Mouse (Mus musculus): Measurements from ENCODE around the gene Zfp408.

Zfp408 gene

DNA sequence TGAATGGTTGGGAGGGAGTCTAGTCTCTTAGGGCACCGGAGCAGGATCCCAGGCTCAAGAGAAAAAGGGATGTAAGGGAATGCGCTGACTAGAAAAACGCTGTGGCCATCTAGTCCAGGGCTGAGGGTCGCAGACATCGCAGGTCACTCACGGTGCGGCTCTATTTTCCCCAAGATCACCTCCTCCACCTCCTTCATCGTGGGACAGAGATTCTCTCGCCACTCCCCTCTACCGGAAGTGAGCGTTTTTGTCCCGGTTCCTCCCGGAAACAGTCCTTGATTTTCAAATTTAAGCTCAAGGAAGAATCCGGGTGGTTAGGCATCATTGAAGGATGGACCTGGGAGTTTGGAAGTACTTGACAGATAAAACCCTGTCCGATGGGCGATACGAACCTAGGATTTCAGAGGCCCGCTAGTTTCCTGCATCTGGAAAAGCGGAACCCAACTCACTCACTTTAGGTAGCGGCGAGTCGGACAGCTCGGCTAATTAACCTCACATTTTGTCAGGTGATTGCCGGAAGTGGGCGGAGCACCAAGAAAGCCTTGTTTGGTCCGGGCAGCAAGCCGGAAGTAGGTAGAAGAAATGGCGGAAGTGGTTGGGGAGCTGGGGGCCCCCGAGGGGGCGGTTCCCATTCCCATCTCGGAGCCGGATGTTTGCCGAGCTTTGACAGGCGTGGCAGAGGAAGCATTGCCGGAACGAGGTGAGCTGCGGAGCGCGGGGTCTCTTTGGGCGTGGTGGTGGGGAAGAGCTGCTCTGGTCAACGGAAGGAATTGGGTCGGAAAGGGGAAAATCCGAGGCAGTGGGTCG is at the start of gene Zfp408, which contains the start of gene Arhgap1:
Gene Zfp408, minus strand, starts transcription at position 239 of the 807 bp plus-strand sequence.
Gene Arhgap1, plus strand, starts transcription at position 308 of the 807 bp plus-strand sequence.
- in situ Hi-C loops (cut with MboI; ENCODE audit: unreplicated experiment in 2 of 2), result no loop called here

DNA sequence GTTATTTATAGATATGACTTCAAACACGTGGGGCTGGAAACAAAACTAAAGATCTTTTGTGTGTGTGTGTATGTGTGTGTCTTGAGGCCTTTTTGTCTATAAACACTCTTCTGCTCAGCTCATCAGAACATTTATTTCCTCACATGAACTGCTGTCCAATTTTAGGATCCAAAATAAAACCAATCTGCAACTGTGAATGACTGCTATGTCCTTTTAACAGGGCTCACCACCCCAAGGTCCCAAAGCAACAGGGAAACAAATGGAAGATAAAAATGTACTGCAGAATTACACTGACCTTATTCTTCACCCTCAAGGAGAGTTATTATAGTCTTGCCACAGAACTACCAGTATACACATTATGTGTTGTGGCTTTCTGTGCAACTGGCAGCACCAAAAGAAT is 49.6 kb upstream of the Zfp408 start:
- in situ Hi-C loops (cut with MboI; ENCODE audit: unreplicated experiment in 2 of 2), result no loop called here

DNA sequence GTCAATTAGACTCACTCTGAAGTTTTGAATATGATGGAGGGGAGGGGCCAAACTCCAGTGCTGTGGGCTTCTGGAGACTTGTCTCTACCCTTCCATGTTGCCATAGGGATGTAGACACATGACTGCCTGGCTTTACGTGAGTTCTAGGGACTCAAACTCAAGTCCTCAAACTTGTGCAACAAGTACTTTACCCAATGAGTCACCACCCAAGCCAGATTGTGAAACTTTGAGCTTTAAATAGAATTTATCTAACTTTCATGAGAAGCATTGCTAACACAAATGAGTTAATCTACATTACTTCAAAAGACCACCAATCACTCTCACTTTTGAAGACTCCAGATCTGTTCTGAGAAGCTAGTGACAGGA is 46.6 kb upstream of the Zfp408 start:
- in situ Hi-C loops (cut with MboI; ENCODE audit: unreplicated experiment in 2 of 2), result no loop called here

DNA sequence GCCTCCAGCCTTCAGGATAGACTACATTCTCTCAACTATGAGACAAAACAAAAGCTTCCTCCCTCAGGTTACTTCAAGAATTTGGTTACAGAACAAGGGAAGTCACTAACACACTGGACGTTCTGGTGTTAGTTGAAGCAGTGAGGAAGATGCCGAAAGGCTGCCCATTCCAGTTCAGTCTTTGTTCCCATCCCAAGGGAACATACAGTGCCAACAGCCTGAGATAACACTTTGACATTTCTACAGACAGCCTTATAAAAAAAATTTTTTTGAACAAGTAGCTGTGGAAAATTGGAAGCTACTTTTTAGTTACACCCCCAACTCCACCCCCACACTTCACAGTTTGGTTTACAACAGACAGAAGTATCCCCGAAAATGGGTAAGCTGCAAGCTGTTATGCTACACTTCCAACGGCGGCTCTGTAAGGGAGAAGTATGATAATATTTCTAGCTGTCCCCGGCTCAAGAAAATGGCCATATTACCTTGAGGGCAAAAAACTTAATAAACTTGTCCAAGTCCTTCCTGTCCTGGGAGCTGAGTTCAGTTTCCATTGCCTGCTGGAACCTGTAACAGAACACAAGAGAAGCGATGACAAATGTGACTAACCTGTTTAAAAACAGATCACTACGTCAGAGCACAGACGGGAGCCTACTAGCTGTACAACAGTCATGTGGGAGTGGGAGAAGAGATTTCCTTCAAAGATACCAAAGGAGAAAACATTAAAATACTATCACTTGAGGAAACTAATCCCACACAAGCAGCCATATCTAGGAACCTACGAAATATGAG is 46.0 kb upstream of the Zfp408 start:
- in situ Hi-C loops (cut with MboI; ENCODE audit: unreplicated experiment in 2 of 2), result no loop called here

- in situ Hi-C loops (cut with MboI; ENCODE audit: unreplicated experiment in 2 of 2), result no loop called here
Measured at GRCm38 (mm10) chr2:91689452-91689851, 39.9 kb upstream of the Zfp408 start.

DNA sequence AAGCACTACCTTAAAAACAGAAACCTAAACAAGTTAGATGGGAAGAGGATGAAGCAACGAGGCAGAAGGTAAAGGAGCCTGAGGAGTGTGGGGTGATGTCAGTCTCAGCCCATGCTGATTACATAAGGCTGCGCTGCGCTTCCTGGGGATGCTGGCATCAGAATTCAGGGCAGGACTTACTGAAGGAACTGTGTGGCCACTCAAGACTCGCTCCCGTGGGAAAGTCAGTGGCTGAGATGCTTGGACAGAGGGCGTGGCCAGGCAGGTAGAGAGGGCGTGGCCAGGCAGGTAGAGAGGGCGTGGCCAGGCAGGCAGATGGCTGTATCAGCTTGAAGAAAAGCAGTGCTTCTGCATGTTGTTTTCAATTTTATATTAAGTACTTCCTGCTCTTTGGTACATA is 34.3 kb upstream of the Zfp408 start:
- in situ Hi-C loops (cut with MboI; ENCODE audit: unreplicated experiment in 2 of 2), result no loop called here

DNA sequence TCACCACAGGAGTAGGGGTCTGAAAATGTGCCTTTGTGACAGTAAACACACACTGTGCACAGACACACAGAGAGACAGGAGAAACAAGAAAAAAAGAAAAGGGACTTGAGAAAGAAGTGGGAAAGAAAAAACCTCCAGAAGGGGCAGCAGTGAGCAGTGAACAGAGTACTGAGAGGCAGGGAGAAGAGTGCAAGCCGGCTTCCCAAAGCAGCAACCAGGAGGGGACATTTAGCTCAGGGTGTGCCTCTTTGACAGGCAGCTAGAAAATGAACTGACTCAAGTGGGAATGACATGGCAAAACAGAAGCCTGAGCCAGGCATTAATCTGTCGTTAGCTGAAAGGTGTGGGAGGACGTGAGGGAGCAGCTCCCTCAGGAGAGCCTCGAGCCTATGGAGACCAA is 33.3 kb upstream of the Zfp408 start:
- in situ Hi-C loops (cut with MboI; ENCODE audit: unreplicated experiment in 2 of 2), result no loop called here

- in situ Hi-C loops (cut with MboI; ENCODE audit: unreplicated experiment in 2 of 2), result no loop called here
Measured at GRCm38 (mm10) chr2:91676961-91677360, 27.4 kb upstream of the Zfp408 start.

- in situ Hi-C loops (cut with MboI; ENCODE audit: unreplicated experiment in 2 of 2), result no loop called here
Measured at GRCm38 (mm10) chr2:91676420-91676819, 26.8 kb upstream of the Zfp408 start.

DNA sequence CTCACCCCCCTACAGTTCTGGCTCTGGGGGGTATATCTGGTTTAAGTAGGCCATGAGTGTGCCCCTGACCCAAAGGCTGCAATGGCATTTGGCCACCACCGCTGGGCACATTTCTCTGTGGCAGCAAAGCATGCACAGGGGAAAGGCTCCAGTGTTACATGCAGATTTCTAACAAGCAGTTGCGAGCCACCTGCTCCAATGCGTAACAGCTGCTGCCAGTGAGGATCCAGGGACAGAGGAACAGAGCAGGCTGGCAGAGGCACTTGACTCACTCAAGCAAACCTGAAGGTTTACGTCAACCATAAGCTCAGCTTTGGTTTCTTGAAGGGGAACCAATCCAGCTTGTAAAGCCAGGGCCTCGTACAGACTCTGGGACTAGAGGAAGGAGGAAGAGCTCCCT is 25.3 kb upstream of the Zfp408 start:
- in situ Hi-C loops (cut with MboI; ENCODE audit: unreplicated experiment in 2 of 2), result no loop called here

DNA sequence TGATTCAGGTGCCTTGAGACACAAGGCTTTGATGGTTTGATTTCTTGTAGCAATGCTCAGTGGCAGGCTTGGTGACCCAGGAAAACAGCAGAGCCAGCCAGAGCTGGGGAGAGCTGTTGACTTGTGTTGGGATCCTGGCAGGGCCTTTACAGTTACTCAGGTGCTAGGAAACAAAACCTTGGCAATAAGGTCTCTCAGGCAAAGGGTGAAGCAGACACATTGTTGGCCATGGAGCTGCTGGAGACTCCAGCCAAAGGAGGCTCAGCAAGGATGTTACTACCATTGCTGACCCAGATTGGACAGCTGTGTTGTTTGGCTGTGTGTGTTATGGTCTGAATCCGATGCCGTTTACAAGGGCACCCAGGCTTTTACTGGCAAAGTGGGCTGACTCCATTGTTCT is 24.0 kb upstream of the Zfp408 start:
- in situ Hi-C loops (cut with MboI; ENCODE audit: unreplicated experiment in 2 of 2), result no loop called here

DNA sequence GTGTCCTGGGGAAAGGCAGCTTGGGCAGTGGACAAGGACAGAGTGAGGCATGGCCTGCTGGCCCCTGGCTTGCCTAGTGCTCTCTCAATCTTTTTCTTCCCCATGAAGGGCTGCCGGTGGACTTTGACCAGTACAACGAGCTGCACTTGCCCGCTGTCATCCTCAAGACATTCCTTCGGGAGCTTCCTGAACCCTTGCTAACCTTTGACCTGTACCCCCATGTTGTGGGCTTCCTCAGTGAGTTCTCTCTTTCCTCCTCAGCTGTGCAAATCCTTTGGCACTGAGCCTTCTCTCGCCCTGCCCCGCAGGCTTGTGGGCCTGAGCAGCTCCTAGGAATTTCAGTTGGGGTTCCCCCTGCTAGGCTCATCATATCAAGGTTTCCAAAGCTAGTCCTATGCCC is 20.4 kb upstream of the Zfp408 start:
- in situ Hi-C loops (cut with MboI; ENCODE audit: unreplicated experiment in 2 of 2), result no loop called here

DNA sequence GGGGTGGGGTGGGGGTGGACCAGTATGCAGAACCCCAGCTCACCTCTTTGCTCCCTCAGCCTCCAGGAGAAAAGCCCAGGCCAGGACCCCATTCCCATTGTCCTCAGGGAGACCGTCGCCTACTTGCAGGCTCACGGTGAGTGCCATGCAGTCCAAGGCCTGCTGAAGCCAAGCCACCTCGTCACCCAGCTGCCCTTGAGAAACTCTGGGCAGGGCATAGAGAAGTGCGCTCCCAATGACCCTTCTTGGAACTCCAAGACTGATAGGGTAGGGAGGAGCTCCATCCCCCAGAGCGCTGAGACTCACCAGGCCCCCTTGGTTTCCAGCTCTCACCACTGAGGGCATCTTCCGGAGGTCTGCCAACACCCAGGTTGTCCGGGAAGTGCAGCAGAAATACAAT is 19.7 kb upstream of the Zfp408 start:
- in situ Hi-C loops (cut with MboI; ENCODE audit: unreplicated experiment in 2 of 2), result no loop called here

GRCm38 (mm10) chr2:91667747-91668146 is 18.2 kb upstream of the Zfp408 start:
- in situ Hi-C loops (cut with MboI; ENCODE audit: unreplicated experiment in 2 of 2), result no loop called here

GRCm38 (mm10) chr2:91666386-91666910 is 16.9 kb upstream of the Zfp408 start:
- in situ Hi-C loops (cut with MboI; ENCODE audit: unreplicated experiment in 2 of 2), result no loop called here

GRCm38 (mm10) chr2:91664780-91665179 is 15.2 kb upstream of the Zfp408 start:
- in situ Hi-C loops (cut with MboI; ENCODE audit: unreplicated experiment in 2 of 2), result no loop called here

DNA sequence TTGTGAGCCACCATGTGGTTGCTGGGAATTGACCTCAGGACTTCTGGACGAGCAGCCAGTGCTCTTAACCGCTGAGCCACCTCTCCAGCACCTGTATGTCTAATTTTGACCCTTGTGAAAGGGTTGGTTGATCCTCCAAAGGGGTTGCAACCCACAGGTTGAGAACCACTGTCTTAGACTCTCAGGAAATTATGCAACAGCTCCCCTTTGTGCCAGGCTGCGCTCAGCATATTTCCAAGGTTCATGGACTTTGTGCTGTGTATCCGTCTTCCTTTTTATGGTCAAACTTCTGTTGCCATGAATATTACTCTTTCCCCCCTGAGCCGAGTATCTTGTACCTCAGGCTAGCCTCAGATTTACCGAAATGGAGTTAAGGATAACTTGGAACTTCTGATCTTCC is 11.4 kb upstream of the Zfp408 start:
- in situ Hi-C loops (cut with MboI; ENCODE audit: unreplicated experiment in 2 of 2), result no loop called here

GRCm38 (mm10) chr2:91659657-91660056 is 10.1 kb upstream of the Zfp408 start:
- in situ Hi-C loops (cut with MboI; ENCODE audit: unreplicated experiment in 2 of 2), result no loop called here

- in situ Hi-C loops (cut with MboI; ENCODE audit: unreplicated experiment in 2 of 2), result no loop called here
Measured at GRCm38 (mm10) chr2:91656774-91657173, 7.2 kb upstream of the Zfp408 start.

- in situ Hi-C loops (cut with MboI; ENCODE audit: unreplicated experiment in 2 of 2), result no loop called here
Measured at GRCm38 (mm10) chr2:91655827-91656226, 6.2 kb upstream of the Zfp408 start.

GRCm38 (mm10) chr2:91655388-91655787 is 5.8 kb upstream of the Zfp408 start:
- in situ Hi-C loops (cut with MboI; ENCODE audit: unreplicated experiment in 2 of 2), result no loop called here

- in situ Hi-C loops (cut with MboI; ENCODE audit: unreplicated experiment in 2 of 2), result no loop called here
Measured at GRCm38 (mm10) chr2:91652863-91653262, 3.3 kb upstream of the Zfp408 start.

All from v-Abl transformed pro-B cells (cell line).